Mouse (Mus musculus) kidney, postnatal 0 days (tissue): Measurements from ENCODE around the gene Nsl1. TPM values are rescaled to one million over a fixed set of nuclear protein-coding genes. Genes with fewer than 3 reads are reported as not detected.
A peak's percentile ranks its signal among the peaks of the same experiment; 100 is the strongest.

Experiments
- ATAC-seq: fragments of 200-750 bp; cut with Nextera tagmentation; replicated peaks from 2 replicates; pipeline ENCODE4 v1.8.0; 2017; ENCODE audit warnings: low read depth, moderate number of reproducible peaks, moderate TSS enrichment, moderate library complexity; ENCODE audit not compliant: low FRiP score
- DNase-seq: peaks from one replicate; pipeline ENCODE4 v3.0.0-alpha.2; 2016; ENCODE audit warnings: low spot score
- H3K27ac ChIP-seq: fragments of 300-500 bp; sonication (generic); 2 replicates; pipeline ENCODE4 v1.5.1; 2014; ENCODE audit warnings: mild to moderate bottlenecking
- H3K27me3 ChIP-seq: fragments of 300-500 bp; sonication (generic); 2 replicates; pipeline ENCODE4 v1.6.1; 2014; ENCODE audit warnings: low read length, mixed read lengths; ENCODE audit not compliant: insufficient read depth
- H3K36me3 ChIP-seq: fragments of 300-500 bp; sonication (generic); 2 replicates; pipeline ENCODE4 v1.6.1; 2014; ENCODE audit warnings: low read length, mixed read lengths; ENCODE audit not compliant: insufficient read depth
- H3K4me1 ChIP-seq: fragments of 300-500 bp; sonication (generic); replicated peaks from 2 replicates; pipeline ENCODE4 v1.6.1; 2014; ENCODE audit warnings: antibody characterized with exemption, low read length, mixed read lengths; ENCODE audit not compliant: insufficient read depth
- H3K4me2 ChIP-seq: fragments of 300-500 bp; sonication (generic); 2 replicates; pipeline ENCODE4 v1.6.1; 2014; ENCODE audit warnings: mild to moderate bottlenecking, low read length, moderate library complexity, mixed read lengths
- H3K4me3 ChIP-seq: fragments of 300-500 bp; sonication (generic); replicated peaks from 2 replicates; pipeline ENCODE4 v1.5.1; 2014; ENCODE audit warnings: low read depth, low read length
- H3K9ac ChIP-seq: fragments of 300-500 bp; sonication (generic); 2 replicates; pipeline ENCODE4 v1.6.1; 2014; ENCODE audit warnings: low read depth, low read length
- H3K9me3 ChIP-seq: fragments of 300-500 bp; sonication (generic); replicated peaks from 2 replicates; pipeline ENCODE4 v1.6.1; 2016; ENCODE audit warnings: low read length, inconsistent platforms, mixed read lengths
- CTCF ChIP-seq: IDR thresholded peaks from 2 replicates; pipeline ENCODE4 v1.5.1; 2016; ENCODE audit warnings: antibody characterized with exemption, low read depth, mild to moderate bottlenecking, moderate library complexity
- WGBS: fragments of 180-500 bp; shearing (Covaris S2); extraction: QIAGEN DNeasy Blood & Tissue Kit; methylation state at CpG from one replicate; pipeline ENCODE4 v1.1.7; 2014; 5-methylcytosine and 5-hydroxymethylcytosine counted together
- polyA plus RNA-seq: library from polyadenylated mRNA; unstranded; fragments of >200 nt; fragmentation: Nextera tagmentation; extraction: Ambion mirVana; gene quantifications from 2 replicates; pipeline ENCODE4 v1.2.1, GENCODE M21; 2015

Gene Nsl1
- polyA plus RNA-seq, 1 experiment from 2014 or later: 8.6 TPM

GRCm38 (mm10) chr1:191105246-191105645, 42.4 kb downstream of the Nsl1 start:
- ATAC-seq: no peak
- no peaks in the 10 kb centered on the region for H3K36me3 ChIP-seq
- no peak overlapping the region for H3K9ac ChIP-seq
- H3K4me3 ChIP-seq: no peak overlapping the region
- H3K4me2 ChIP-seq: no peak overlapping the region
- no peaks in the 10 kb centered on the region for H3K27me3 ChIP-seq
- no peak for TF ChIP-seq CTCF
- 81% methylated on average over 9 of the region's 9 CpGs for WGBS
- H3K4me1 ChIP-seq: no peaks in the 10 kb centered on the region
- H3K9me3 ChIP-seq: no peaks in the 10 kb centered on the region
- H3K27ac ChIP-seq: no peak overlapping the region
- no peak for DNase-seq

GRCm38 (mm10) chr1:191107306-191107705, 44.5 kb downstream of the Nsl1 start:
- H3K4me3 ChIP-seq: no peak overlapping the region
- H3K9ac ChIP-seq: no peak overlapping the region
- no peaks in the 10 kb centered on the region; the same call in 1 of the 2 replicates for H3K4me1 ChIP-seq
- no peak overlapping the region for H3K27ac ChIP-seq
- no peak for ATAC-seq
- no peak overlapping the region for H3K4me2 ChIP-seq
- H3K9me3 ChIP-seq: no peaks in the 10 kb centered on the region
- no peak for TF ChIP-seq CTCF
- no peaks in the 10 kb centered on the region for H3K27me3 ChIP-seq
- no peaks in the 10 kb centered on the region for H3K36me3 ChIP-seq
- WGBS: 60% methylated on average over 10 of the region's 10 CpGs
- DNase-seq: peak; percentile 52

GRCm38 (mm10) chr1:191109907-191110306, 47.1 kb downstream of the Nsl1 start:
- no peaks in the 10 kb centered on the region for H3K9me3 ChIP-seq
- H3K4me3 ChIP-seq: no peak overlapping the region
- TF ChIP-seq CTCF: no peak
- H3K4me1 ChIP-seq: no peaks in the 10 kb centered on the region; the same call in 1 of the 2 replicates
- no peaks in the 10 kb centered on the region for H3K27me3 ChIP-seq
- H3K9ac ChIP-seq: no peak overlapping the region
- no peaks in the 10 kb centered on the region for H3K36me3 ChIP-seq
- no peak for ATAC-seq
- H3K4me2 ChIP-seq: no peak overlapping the region
- 92% methylated on average over 9 of the region's 9 CpGs for WGBS
- no peak for DNase-seq
- no peak overlapping the region for H3K27ac ChIP-seq

GRCm38 (mm10) chr1:191111146-191111545, 48.3 kb downstream of the Nsl1 start:
- no peak overlapping the region for H3K4me2 ChIP-seq
- H3K4me3 ChIP-seq: no peak overlapping the region
- no peaks in the 10 kb centered on the region for H3K36me3 ChIP-seq
- ATAC-seq: no peak
- H3K4me1 ChIP-seq: no peaks in the 10 kb centered on the region; the same call in 1 of the 2 replicates
- H3K27me3 ChIP-seq: no peaks in the 10 kb centered on the region
- no peaks in the 10 kb centered on the region for H3K9me3 ChIP-seq
- 37% methylated on average over 8 of the region's 8 CpGs for WGBS
- peak overlapping the region; percentile 47 for H3K27ac ChIP-seq
- TF ChIP-seq CTCF: no peak
- DNase-seq: peak; percentile 58
- no peak overlapping the region for H3K9ac ChIP-seq

- Histone ChIP-seq H3K4me3 (no peak overlapping the region), H3K4me2 (no peak overlapping the region), H3K36me3 (no peaks in the 10 kb centered on the region), H3K27ac (no peak overlapping the region), H3K9me3 (no peaks in the 10 kb centered on the region), H3K27me3 (no peaks in the 10 kb centered on the region), H3K9ac (no peak overlapping the region), H3K4me1 (no peaks in the 10 kb centered on the region; the same call in 1 of the 2 replicates)
- TF ChIP-seq CTCF: no peak
- WGBS: 66% methylated on average over 7 of the region's 7 CpGs
- no peak for DNase-seq
- no peak for ATAC-seq
Observed at GRCm38 (mm10) chr1:191114868-191115267, 52.1 kb downstream of the Nsl1 start.

GRCm38 (mm10) chr1:191115514-191116238, 52.9 kb downstream of the Nsl1 start:
- no peak for TF ChIP-seq CTCF
- H3K27me3 ChIP-seq: no peaks in the 10 kb centered on the region
- H3K36me3 ChIP-seq: no peaks in the 10 kb centered on the region
- no peak overlapping the region for H3K27ac ChIP-seq
- no peak overlapping the region for H3K9ac ChIP-seq
- 83% methylated on average over 11 of the region's 11 CpGs for WGBS
- H3K4me2 ChIP-seq: no peak overlapping the region
- DNase-seq: no peak
- H3K4me3 ChIP-seq: no peak overlapping the region
- no peaks in the 10 kb centered on the region for H3K9me3 ChIP-seq
- ATAC-seq: no peak
- no peaks in the 10 kb centered on the region; the same call in 1 of the 2 replicates for H3K4me1 ChIP-seq

- Histone ChIP-seq H3K9me3 (no peaks in the 10 kb centered on the region), H3K9ac (no peak overlapping the region), H3K36me3 (no peaks in the 10 kb centered on the region), H3K4me2 (no peak overlapping the region), H3K27ac (no peak overlapping the region), H3K4me1 (no peaks in the 10 kb centered on the region), H3K4me3 (no peak overlapping the region), H3K27me3 (no peaks in the 10 kb centered on the region)
- TF ChIP-seq CTCF: no peak
- 50% methylated on average over 3 of the region's 3 CpGs for WGBS
- ATAC-seq: no peak
- no peak for DNase-seq
Observed at GRCm38 (mm10) chr1:191122744-191123143, 59.9 kb downstream of the Nsl1 start.
